Mouse (Mus musculus): ENCODE measurements at regions not wholly inside any gene's neighbourhood (a gene's known extent, or its start where the extent isn't known, plus 50 kb on each side); places are given as distances from the start of the nearest gene placed in this dataset.

DNA sequence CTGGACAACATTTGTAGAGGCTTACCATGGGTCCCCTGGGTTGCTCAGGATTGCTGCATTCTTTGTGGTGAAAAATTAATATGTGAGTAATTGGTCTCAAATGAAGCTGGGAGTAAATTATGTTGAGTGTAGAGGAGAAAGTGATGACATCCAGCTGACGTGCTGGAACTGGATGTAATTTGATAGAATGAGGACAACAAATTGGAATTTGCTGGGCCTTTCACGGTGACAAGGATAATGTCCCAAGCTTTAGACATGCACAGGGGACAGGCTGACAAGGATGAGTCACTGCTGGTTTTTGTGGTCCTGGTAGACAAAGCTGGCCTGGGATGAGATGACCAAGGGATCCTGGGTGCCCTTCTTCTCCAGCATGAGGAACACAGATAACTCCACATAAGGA is 357.9 kb upstream of the Mki67 start:
- DNase-seq (ENCODE audit: extremely low spot score in 1 of 2, low spot score in 1 of 2): no peak

DNA sequence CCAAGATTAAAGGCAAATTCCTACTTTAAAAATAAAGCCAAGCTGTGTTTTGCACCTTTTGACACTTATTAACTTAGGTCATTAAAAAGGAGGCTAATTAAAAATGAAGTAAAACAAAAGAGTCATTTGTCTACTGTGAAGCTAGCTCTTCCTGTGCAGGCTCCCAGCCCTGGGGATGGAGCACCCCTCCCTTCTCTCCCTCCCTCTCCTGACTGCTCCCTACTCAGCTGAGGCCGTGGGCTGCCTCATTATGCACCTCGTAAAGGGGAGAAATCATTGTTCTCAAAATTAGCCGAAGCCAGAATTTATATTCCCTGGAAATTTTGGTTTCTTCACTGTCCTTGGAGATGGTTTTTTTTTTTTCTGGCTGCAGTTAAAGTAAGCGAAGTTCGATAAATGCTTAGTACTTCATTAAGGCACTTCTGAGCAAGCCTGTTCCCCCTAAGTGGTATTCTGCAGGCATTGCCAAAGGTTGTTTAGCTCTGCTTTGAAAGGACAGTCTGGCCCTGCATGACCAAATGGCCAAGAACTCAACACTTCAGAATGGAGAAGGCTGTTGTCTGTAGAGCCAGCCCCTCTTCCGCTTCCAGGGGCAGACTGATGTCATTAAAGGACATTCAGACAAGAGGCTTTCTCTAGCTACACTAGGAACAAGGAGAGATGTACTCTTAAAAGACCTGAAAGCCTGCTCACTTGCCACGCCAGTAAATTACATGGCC is 365.5 kb upstream of the Mki67 start:
- no peak for DNase-seq (ENCODE audit: extremely low spot score in 1 of 2, low spot score in 1 of 2)

DNA sequence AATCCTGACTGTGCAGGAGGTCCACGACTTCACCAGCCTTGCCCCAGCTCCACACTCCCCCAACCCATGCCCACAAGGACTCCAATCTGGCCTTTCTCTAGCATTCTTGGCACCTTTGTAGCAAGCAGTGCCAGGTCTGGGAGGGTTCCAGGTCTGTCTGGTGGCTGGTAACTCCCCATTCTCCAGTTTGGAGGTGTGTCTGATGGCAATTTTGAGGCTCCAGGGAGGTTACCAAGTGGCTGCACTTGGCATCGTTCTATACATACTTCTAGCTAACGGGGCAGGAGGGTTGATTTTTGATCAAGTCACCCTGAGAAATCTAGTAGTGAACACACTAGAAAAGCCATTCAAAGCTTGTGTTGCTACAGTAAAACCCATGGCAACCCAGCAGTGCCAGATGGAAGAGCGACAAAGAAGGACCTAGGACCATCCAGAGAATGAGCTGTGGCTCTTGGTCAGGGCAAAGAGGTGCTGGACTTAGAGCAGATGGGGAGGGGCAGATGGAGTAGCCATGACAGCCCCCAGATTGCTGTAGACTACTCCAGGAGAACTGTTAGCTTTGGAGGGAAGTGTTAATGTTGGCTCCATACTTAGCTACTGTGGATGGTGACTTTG is 366.2 kb upstream of the Mki67 start:
- DNase-seq (ENCODE audit: extremely low spot score in 1 of 2, low spot score in 1 of 2): peak; percentile 26 to 41

DNA sequence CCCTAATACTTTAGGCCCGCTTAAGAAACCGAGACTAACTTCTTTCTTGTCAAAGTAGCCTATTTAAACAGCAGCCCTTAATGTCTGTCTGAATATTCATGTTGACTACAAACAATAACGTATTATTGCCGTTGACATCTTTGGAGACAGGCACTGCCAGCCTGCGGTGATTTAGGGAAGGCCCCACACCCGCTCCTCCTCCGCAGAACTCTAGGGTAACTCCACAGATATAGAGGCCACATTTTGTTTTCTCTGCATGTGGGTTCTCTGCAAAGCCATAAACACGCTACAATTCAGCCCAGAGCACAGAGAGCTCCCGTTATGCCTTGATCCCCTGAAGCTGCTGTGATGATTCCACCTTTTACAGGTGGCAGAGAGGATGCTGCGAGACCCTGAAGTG is 366.8 kb upstream of the Mki67 start:
- DNase-seq (ENCODE audit: extremely low spot score in 1 of 2, low spot score in 1 of 2): no peak

DNA sequence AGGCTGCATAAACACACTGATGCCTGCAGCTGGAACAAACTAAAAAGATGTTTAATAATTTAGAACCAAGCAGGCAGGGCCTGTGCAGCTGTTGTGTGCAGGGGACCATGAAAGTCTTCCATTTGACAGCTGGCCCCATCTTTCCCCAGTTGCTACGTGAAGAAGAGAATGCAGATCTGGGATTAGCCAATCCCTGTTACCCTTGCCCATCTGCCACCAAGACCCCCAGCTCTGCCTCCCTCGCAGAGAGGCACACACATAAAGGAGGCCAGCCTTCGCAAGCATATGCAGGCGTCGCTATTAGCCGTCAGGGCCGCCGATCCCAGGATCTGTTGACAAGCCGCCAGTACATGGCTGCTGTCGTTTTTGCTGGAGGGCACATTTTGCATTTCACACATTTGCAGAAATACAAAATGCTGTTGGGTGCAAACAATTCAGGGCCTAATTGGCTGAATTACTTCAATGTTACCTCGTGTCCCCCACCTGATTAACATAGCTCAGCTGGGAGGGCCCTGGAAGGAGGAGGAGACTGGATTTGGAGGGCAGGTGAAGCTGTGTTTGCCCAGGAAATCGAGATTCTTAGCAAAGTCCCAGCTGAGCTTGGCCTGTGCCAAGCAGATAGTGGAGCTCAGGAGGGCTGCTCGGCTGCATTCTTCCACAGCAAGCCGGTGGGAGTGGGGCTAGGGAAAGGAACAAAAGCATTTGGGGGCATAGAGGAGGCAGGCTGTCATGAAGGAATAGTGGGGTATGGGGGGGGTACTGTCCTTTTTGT is 367.6 kb upstream of the Mki67 start:
- no peak for DNase-seq (ENCODE audit: extremely low spot score in 1 of 2, low spot score in 1 of 2)

DNA sequence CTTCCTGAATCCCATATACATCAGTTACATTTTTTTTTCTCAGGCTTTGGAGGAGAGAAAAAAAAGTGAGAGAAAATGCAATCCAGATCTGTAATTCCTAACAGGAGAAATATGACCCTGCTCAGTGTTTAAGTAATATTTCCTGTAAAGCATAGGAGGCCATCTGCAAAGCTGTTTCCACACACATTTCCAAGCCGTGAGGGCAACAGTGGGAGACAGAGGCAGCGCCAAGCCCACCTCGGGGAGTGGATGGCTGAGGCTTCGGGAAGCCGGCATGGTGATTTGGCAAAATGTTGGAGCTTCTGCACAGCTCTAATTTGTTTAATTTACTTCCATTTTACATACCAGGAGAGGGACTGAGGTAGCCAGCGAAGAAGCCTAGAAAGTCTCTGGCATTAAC is 372.6 kb upstream of the Mki67 start:
- no peak for DNase-seq (ENCODE audit: extremely low spot score in 1 of 2, low spot score in 1 of 2)

DNA sequence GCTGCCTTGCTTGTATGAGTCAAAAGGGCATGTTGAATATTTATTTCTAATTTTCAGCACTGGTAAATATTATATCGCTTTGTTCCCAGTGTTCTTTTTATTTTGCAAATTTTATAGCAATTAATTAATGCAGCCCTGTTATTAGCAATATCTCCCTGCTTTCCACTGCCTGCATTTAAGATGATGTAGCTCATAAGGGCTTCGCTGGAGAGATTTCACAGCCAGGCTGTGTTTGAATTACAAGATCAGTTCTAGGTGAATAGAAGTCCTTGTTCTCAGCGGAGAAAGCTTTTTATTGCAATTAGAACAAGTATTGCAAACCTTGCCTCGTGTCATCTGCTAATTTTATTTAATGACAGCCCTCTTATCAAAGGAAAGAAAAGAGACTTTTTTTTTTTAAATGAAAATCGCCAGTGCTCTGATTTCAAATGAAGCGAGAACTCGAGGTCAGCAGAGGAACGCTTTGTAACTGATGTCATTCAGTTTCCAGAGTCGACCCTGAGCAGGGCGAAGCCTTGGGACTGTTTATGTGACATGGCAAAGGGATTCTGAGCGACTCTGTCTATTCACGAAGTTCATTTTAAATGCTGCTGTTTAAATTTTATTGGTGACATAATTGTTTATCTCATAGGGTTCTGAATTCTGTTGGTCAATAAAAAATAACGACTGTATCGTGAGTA is 378.7 kb upstream of the Mki67 start:
- no peak for DNase-seq (ENCODE audit: extremely low spot score in 1 of 2, low spot score in 1 of 2)

DNA sequence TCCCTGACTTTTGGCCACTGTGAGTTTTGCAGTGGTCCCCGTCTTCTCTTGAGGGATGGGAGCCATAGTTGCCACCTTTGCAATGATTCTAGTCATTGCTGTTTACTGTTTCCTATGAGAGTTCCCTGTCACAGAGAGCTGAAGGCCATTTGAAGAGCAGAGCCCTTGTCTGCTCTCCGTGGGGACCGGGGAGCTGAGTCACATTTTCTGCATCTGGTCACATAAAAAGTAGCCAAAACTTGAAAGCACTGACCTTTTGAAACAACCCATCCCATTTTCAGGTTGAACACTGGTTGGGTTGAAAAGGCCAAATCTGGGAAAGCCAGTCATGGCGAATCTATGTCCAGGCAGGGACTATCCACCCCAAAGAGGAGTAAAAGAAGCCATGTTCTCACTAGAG is 387.9 kb upstream of the Mki67 start:
- DNase-seq (ENCODE audit: extremely low spot score in 1 of 2, low spot score in 1 of 2): no peak

DNA sequence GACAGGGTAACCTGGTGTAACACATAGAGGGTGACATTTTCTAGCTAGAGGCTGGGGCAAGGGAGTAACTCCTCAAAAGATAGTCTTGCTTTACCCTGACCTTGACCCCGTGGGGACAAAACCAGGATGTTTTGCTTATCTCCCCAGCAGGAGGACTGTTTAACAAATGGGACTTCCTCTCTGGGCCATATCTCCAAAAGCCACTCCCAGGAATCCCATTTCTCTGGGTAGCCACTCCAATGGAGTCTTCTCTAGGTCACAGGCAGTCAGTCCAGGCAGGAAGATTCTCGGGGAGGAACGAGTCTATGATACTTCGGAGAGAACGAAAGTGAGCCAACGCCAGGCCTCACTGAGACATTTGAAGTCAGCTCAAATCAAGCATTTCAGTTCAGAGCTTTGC is 396.0 kb upstream of the Mki67 start:
- no peak for DNase-seq (ENCODE audit: extremely low spot score in 1 of 2, low spot score in 1 of 2)

DNA sequence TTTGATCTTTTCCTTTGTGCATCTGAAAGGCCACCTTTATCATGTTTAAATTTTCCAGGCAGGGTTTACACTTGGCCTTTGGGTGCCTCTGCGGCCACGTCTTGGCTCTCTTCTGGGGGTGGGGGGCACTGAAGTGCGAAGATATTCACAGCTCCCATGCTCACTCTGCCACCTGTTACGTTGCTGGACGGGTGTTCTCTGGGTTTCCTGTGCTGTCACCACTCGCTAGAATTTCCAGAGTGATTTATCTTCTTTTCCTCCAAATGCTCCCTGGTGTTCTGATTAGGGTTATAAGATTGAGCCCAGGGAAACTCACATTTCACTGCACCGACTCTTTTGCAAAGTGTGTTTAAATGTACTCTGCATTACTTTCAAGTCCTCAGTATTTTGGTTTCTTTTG is 404.8 kb upstream of the Mki67 start:
- no peak for DNase-seq (ENCODE audit: extremely low spot score in 1 of 2, low spot score in 1 of 2)

DNA sequence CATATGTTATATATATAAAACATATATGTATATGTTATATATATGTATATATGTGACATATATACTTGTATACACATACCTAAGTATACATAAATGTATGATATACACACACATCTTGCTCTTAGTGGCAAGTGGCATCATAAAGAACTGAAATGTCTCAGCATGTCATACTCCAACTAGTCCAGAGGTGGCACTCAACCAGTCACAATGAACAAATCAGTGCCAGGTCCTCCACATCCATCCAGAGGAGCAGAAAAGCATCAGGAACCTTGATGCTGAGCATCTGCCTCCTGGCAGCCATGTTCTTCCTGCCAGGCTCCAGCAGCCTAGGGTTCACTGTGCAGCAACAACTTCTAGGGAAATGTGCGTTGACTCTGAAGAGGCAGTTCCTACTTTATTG is 405.2 kb upstream of the Mki67 start:
- no peak for DNase-seq (ENCODE audit: extremely low spot score in 1 of 2, low spot score in 1 of 2)

DNA sequence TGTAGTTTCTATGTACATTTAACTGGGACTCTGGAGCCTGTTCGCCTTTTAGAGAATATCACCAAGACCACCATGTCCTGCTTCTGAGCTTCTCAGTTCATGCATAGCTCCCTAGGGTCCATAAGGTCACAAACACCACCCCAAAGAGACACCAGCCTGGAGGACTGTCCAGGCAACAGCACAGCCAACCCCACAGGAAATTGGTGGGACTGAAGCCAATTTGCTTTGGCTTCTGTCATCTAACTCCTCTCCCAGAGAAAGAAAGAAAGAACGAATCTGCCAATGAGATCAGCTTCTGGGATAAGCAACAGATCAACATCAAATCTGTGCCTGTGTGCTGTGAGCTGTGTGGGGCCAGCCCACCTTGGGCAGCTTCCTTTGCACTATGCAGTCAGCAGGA is 408.6 kb upstream of the Mki67 start:
- DNase-seq (ENCODE audit: extremely low spot score in 1 of 2, low spot score in 1 of 2): no peak

DNA sequence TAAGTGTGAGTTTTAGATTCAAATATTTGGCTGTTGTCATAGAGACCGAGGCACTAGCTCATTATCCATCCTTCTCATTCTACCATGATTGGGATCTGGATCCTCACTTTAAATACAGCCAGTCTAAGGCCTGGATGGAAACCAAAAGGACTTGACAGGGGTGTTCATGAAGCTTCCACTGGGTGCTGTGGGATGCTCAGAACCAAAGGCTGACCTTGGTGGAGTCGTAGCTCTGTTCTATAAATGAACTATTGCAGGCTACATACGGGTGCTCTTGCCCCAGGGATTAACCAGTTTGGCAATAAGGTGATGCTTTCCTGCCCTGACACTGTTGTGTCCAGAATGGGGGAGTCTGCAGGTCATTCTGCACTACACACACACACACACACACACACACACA is 410.2 kb upstream of the Mki67 start:
- DNase-seq (ENCODE audit: extremely low spot score in 1 of 2, low spot score in 1 of 2): no peak

DNA sequence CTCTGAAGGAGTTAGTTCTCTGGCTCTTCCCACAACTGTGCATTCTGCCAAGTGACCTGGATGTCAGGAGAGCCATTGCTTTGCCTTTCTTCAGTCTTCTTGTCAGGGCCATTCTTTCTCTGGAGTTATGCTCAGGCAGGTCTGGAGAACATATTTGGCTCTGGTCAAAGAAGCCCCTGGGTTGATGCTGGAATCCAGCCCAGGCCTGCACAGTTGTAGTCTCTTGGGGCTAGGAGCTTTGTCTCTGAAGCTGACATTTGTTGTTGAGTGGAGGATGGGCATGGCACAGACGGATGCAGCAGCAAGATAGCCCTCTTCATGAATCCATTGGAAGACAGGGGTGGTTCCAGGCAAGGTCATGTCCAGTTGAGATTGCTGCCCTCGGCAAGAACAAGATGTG is 411.4 kb upstream of the Mki67 start:
- DNase-seq (ENCODE audit: extremely low spot score in 1 of 2, low spot score in 1 of 2): no peak

DNA sequence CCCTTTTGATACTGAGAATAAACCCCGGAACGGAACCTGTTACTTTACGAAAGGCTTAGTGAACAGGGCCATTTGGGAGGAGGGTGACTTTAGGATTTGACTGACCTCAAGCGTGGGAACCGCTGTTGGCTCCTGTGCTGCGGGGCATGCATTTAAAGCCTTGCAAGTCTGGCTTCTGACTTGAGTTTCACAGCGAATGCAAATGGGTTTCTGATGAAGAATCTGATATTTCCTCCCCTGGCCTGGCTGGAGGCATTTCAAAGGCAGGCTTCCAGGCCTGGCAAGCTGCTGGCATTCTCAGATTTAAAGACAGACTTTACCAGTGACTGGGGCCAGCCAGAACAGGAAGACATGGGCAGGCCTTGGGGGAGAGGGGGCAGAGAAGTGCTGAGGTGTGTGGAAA is 413.6 kb upstream of the Mki67 start:
- DNase-seq (ENCODE audit: extremely low spot score in 1 of 2, low spot score in 1 of 2): no peak

DNA sequence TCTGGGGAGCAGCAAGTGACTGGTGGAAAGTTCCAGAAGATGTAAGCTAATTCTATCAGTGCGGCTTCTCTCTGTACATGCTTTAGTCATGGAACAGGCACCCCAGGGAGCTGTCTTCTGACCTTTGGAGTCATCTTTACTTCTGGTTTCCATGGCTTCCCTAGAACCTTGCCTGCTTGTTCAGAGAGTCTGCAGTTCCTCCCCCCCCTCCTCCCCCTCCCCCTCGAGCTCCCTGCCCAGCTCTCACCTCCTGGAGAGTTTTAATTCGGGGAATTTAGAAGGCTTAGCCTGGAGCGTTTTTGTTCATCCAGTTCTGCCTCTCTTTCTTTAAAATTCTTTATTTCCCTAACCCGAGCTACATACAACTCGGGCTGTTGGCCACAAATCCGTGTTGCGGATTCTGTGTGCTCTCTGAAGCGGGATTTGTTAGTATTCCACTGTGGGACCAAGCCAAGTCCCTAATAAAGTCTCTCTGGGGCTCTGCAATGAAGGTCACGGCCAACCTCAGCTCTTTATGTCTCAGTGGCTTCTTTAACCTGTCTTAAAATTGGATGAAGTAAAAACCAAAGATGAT is 414.6 kb upstream of the Mki67 start:
- DNase-seq (ENCODE audit: extremely low spot score in 1 of 2, low spot score in 1 of 2): no peak

DNA sequence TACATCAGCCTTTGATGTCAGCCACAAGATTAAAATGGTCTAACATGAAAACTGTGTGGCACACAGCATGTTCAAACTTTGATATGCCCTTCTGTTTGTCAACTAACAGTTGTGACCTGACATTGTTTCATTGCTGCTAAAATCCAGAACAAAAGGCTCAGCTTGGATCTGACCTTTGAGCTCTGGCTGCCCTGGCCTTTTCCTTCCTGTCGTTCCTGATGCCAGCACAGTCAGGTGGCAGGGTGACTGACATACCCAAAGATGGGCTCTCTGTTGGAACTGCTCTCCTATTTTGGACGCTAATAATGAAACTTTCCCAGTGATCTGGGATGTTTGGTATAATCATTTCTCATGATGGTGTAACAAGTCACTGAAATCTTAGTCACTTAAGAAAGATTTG is 416.8 kb upstream of the Mki67 start:
- no peak for DNase-seq (ENCODE audit: extremely low spot score in 1 of 2, low spot score in 1 of 2)

DNA sequence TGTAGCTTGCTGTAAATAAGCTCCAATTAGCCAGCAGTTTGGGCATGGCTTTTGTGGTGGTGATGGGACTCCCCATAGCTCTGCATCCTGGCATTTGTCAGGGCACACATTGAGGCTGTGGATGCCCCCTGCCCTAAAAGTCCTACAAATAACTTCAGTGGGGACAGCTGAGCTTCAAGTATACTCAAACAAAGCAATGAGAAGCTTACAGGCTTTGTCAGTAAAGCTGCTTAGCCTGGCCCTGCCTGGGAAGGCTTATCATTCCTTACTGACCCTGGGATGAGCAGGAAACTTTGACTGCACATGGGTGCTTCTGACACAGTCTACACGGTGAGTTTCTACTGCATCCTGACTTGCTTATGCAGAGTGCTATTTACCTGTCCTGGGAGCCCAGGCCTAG is 420.5 kb upstream of the Mki67 start:
- DNase-seq (ENCODE audit: extremely low spot score in 1 of 2, low spot score in 1 of 2): no peak

DNA sequence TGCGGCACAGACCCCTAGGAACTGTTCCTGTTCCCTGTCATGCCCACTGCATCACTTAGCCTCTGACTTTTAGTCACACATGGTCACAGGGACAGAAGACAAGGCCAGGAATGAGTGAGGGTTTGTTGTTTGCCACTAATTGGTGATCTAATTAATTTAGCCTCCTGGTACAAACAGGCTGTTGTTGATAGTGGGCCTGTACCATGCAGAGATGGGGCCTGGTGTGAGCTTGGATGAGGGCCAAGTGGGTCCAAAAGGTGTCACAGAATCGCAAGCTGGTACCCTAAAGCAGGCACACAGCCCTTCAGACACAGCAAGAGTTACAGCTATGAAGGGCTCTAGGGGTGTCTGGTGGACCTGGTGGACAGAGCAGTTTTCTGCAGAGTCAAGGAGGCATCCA is 421.2 kb upstream of the Mki67 start:
- DNase-seq (ENCODE audit: extremely low spot score in 1 of 2, low spot score in 1 of 2): no peak

DNA sequence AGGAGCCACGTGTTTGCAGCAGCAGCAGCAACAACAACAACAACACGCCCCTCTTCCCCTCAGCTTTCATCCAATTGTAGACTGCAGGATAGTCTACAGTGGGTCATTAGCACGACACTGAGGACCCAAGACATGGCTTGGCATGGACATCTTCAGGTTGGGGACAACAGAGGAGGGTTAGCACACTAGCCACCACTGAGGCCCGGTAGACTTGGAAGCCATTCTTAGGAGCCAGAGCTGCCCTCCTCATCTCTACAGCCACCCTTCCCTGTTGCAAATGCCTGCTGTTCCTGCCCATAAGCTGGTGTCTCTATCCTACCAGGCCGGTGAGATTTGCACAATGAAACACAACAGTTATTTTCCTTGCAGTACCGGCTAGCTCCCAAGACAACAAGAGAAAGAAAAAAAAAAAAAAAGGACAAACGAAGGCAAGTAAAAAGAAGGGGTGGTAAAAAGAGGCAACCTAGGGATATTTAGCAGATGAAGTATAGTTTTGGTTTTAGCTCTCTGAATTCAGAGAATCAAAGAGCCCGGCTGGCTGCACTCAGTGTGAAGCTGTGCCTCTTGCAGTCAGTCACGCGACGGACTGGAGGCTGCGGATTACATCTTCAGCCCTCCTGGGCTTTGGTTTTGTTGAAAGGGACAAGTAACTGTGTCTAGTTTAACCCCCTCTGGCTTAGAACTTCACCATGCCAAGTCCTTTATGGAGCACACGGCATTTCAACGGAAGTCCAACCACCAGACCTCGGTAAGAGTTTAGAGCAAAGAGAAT is 421.9 kb upstream of the Mki67 start:
- no peak for DNase-seq (ENCODE audit: extremely low spot score in 1 of 2, low spot score in 1 of 2)

Data from layer of hippocampus, postnatal 25 days (tissue).